Mouse (Mus musculus): ENCODE data around the gene Sirt2. TPM values are rescaled to one million over a fixed set of nuclear protein-coding genes. Genes with fewer than 3 reads are reported as not detected.

Sirt2 gene
- total and polyA plus RNA-seq, 3 experiments = 35.7 to 72.4 TPM; not detected in 1

DNA sequence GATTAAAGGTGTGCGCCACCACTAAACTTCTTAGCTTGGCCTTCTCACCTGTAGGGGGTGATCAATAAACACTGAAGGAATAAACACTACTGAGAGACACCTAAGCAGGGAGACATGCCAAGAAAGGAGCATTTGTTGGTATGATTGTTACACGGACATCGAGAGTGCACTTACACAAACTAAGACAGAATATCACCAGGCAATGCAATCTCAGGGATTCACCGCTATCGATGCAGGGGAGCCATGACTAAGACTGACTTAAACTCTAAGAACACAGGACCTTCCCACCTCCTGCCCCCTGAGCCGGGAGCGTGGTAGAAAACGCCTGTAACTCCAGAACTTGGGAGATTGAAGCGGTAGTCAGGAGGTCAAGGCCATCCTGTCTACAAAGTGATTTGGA is 25.6 kb upstream of the Sirt2 start:
- Histone ChIP-seq H3K4me3 (ENCODE audit: control insufficient read depth in 1 of 2, insufficient read depth in 1 of 2, low read depth in 2 of 2, low read length in 2 of 2) (peak overlapping the region; percentile 62 to 86), H3K9me3 (replicated peaks; ENCODE audit: insufficient read depth, low read length) (no peaks in the 10 kb centered on the region), H3K9ac (ENCODE audit: control insufficient read depth, low read depth, low read length, poor library complexity, severe bottlenecking) (peak overlapping the region; percentile 86), H3K79me2 (ENCODE audit: control insufficient read depth, insufficient read depth, low read length, poor library complexity) (peaks cover 5% of the 10 kb centered on the region; the same call in 1 of the 2 replicates), H3K27me3 (ENCODE audit: control insufficient read depth in 1 of 2, insufficient read depth in 2 of 2, low read length in 2 of 2) (no peaks in the 10 kb centered on the region), H3K36me3 (ENCODE audit: control insufficient read depth in 1 of 2, insufficient read depth in 2 of 2, low read length in 2 of 2) (no peaks in the 10 kb centered on the region), H3K4me1 (ENCODE audit: control insufficient read depth in 1 of 2, insufficient read depth in 2 of 2, low read length in 2 of 2) (peaks cover 0 to 4% of the 10 kb centered on the region in 2 experiments; a peak in 1 of 4 replicates), H3K27ac (ENCODE audit: control insufficient read depth, low read depth, low read length) (peak overlapping the region; percentile 57)
- peak; percentile 56 for DNase-seq (ENCODE audit: low read depth, low spot score)
- TF ChIP-seq RCOR1 (IDR thresholded peaks at IDR 0.05; ENCODE audit: low read depth, low read length) (no peak), KAT2A (conservative IDR thresholded peaks at IDR 0.05; ENCODE audit: low read depth, low read length) (peak; percentile 22; the same call in 1 of the 2 replicates), E2F4 (IDR thresholded peaks at IDR 0.05; ENCODE audit: borderline replicate concordance, low read depth, low read length) (no peak), GABPA (IDR thresholded peaks at IDR 0.05; ENCODE audit: low read depth, low read length) (no peak), ZNF384 (IDR thresholded peaks at IDR 0.05; ENCODE audit: low read depth, low read length) (no peak), MAFK (IDR thresholded peaks at IDR 0.05; ENCODE audit: borderline replicate concordance, low read depth, low read length) (no peak), POLR2A (IDR thresholded peaks at IDR 0.05; ENCODE audit: control insufficient read depth in 1 of 2, insufficient read depth in 1 of 2, low read depth in 1 of 2, low read length in 2 of 2, poor library complexity in 1 of 2) (no peak), CTCF (IDR thresholded peaks at IDR 0.05 in 2 of 3, conservative IDR thresholded peaks at IDR 0.05 in 1 of 3; ENCODE audit: control insufficient read depth in 1 of 3, insufficient read depth in 1 of 3, low read depth in 2 of 3, low read length in 3 of 3, poor library complexity in 1 of 3, severe bottlenecking in 1 of 3) (peak in 1 of 3 experiments; percentile 22; a peak in 1 of 6 replicates), MYC (IDR thresholded peaks at IDR 0.05; ENCODE audit: low read depth, low read length) (no peak), USF2 (IDR thresholded peaks at IDR 0.05; ENCODE audit: borderline replicate concordance in 1 of 2, insufficient read depth in 1 of 2, low read depth in 1 of 2, low read length in 2 of 2) (no peak), ZC3H11A (IDR thresholded peaks at IDR 0.05; ENCODE audit: low read depth, low read length) (no peak), GATA1 (IDR thresholded peaks at IDR 0.05; ENCODE audit: low read depth, low read length) (no peak), CHD1 (IDR thresholded peaks at IDR 0.05; ENCODE audit: low read depth, low read length) (0 out of 2 replicates have a peak, but pooled peaks have one; percentile 51)

DNA sequence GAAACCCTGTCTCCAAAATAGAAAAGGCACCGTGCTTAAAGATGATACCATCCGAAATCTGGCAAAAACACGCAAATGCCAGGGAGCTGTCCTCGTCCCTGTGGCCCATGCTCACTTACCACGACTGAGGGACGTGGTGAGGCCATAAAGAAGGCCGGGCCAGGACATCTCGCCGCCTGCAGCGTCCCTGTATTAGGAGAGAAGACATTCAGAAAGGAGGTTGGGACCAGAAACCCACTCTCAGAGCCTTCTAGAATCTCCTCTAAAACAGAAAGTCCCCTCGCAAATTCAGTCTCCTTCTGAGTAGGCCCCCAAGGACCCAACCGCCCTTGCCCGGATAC is 25.2 kb upstream of the Sirt2 start:
- no peak for DNase-seq (ENCODE audit: low read depth, low spot score)
- peaks cover 5% of the 10 kb centered on the region; the same call in 1 of the 2 replicates for H3K79me2 ChIP-seq (ENCODE audit: control insufficient read depth, insufficient read depth, low read length, poor library complexity)
- peak overlapping the region; percentile 86 for H3K9ac ChIP-seq (ENCODE audit: control insufficient read depth, low read depth, low read length, poor library complexity, severe bottlenecking)
- peak overlapping the region; percentile 62 to 86 for H3K4me3 ChIP-seq (ENCODE audit: control insufficient read depth in 1 of 2, insufficient read depth in 1 of 2, low read depth in 2 of 2, low read length in 2 of 2)
- no peaks in the 10 kb centered on the region for H3K27me3 ChIP-seq (ENCODE audit: control insufficient read depth in 1 of 2, insufficient read depth in 2 of 2, low read length in 2 of 2)
- peaks cover 0 to 4% of the 10 kb centered on the region in 2 experiments; a peak in 1 of 4 replicates for H3K4me1 ChIP-seq (ENCODE audit: control insufficient read depth in 1 of 2, insufficient read depth in 2 of 2, low read length in 2 of 2)
- H3K27ac ChIP-seq (ENCODE audit: control insufficient read depth, low read depth, low read length) = peak overlapping the region; percentile 57
- H3K9me3 ChIP-seq (replicated peaks; ENCODE audit: insufficient read depth, low read length) = no peaks in the 10 kb centered on the region
- no peak for TF ChIP-seq NELFE (IDR thresholded peaks at IDR 0.05; ENCODE audit: low read depth, low read length)
- no peak for TF ChIP-seq USF2 (IDR thresholded peaks at IDR 0.05; ENCODE audit: borderline replicate concordance in 1 of 2, insufficient read depth in 1 of 2, low read depth in 1 of 2, low read length in 2 of 2)
- no peak for TF ChIP-seq MAFK (IDR thresholded peaks at IDR 0.05; ENCODE audit: borderline replicate concordance, low read depth, low read length)
- no peak for TF ChIP-seq GABPA (IDR thresholded peaks at IDR 0.05; ENCODE audit: low read depth, low read length)
- no peak for TF ChIP-seq JUND (IDR thresholded peaks at IDR 0.05; ENCODE audit: low read depth, low read length)
- no peak for TF ChIP-seq USF1 (IDR thresholded peaks at IDR 0.05; ENCODE audit: low read depth, low read length)
- no peak for TF ChIP-seq CTCF (IDR thresholded peaks at IDR 0.05 in 2 of 3, conservative IDR thresholded peaks at IDR 0.05 in 1 of 3; ENCODE audit: control insufficient read depth in 1 of 3, insufficient read depth in 1 of 3, low read depth in 2 of 3, low read length in 3 of 3, poor library complexity in 1 of 3, severe bottlenecking in 1 of 3)
- TF ChIP-seq E2F4 (IDR thresholded peaks at IDR 0.05; ENCODE audit: borderline replicate concordance, low read depth, low read length) = no peak
- no peak for TF ChIP-seq SMC3 (IDR thresholded peaks at IDR 0.05; ENCODE audit: low read depth, low read length)
- TF ChIP-seq ELF1 (IDR thresholded peaks at IDR 0.05; ENCODE audit: low read depth, low read length) = no peak
- no peak for TF ChIP-seq ZKSCAN1 (IDR thresholded peaks at IDR 0.05; ENCODE audit: low read depth, low read length)
- no peak for TF ChIP-seq KAT2A (conservative IDR thresholded peaks at IDR 0.05; ENCODE audit: low read depth, low read length)
- TF ChIP-seq POLR2AphosphoS2 (IDR thresholded peaks at IDR 0.05; ENCODE audit: low read length) = no peak
- TF ChIP-seq UBTF (IDR thresholded peaks at IDR 0.05; ENCODE audit: borderline replicate concordance, insufficient read depth, low read depth, low read length) = no peak
- no peak for TF ChIP-seq ZC3H11A (IDR thresholded peaks at IDR 0.05; ENCODE audit: low read depth, low read length)
- no peak; a peak in 1 of 4 replicates for TF ChIP-seq POLR2A (IDR thresholded peaks at IDR 0.05; ENCODE audit: control insufficient read depth in 1 of 2, insufficient read depth in 1 of 2, low read depth in 1 of 2, low read length in 2 of 2, poor library complexity in 1 of 2)
- no peak for TF ChIP-seq BHLHE40 (IDR thresholded peaks at IDR 0.05; ENCODE audit: borderline replicate concordance, low read depth, low read length)
- no peaks in the 10 kb centered on the region for H3K36me3 ChIP-seq (ENCODE audit: control insufficient read depth in 1 of 2, insufficient read depth in 2 of 2, low read length in 2 of 2)

Data from MEL (cell line).